Mouse (Mus musculus) lung, adult 2 months (tissue): ENCODE data around the gene Hist2h2ac. TPM values are rescaled to one million over a fixed set of nuclear protein-coding genes. Genes with fewer than 3 reads are reported as not detected.

Experiments used
- DNase-seq: peaks from one replicate; pipeline ENCODE4 v3.0.0; 2022
- H3K4me1 ChIP-seq: fragments of 200-500 bp; 2 replicates; pipeline ENCODE4 v1.6.1; 2011; ENCODE audit warnings: low read length; ENCODE audit not compliant: control insufficient read depth, insufficient read depth
- H3K4me3 ChIP-seq: fragments of 200-500 bp; replicated peaks from 2 replicates; pipeline ENCODE3; 2011; ENCODE audit warnings: low read depth, mild to moderate bottlenecking, control low read depth, low read length; ENCODE audit errors: extremely low read depth
- CTCF ChIP-seq: fragments of 200-500 bp; IDR thresholded peaks from 2 replicates; pipeline ENCODE4 v1.5.1; 2011; ENCODE audit warnings: mild to moderate bottlenecking, low read length, control low read depth; ENCODE audit not compliant: insufficient read depth
- POLR2A ChIP-seq: fragments of 200-500 bp; IDR thresholded peaks from 2 replicates; pipeline ENCODE4 v1.6.1; 2011; ENCODE audit warnings: low read depth, mild to moderate bottlenecking, control low read depth, low read length, borderline replicate concordance; ENCODE audit errors: extremely low read depth
- WGBS: fragments of 180-500 bp; shearing (Covaris S2); methylation state at CpG from one replicate; pipeline ENCODE4 v1.1.7; 2018; 5-methylcytosine and 5-hydroxymethylcytosine counted together
- polyA plus RNA-seq: library from polyadenylated mRNA; depleted of rRNA; stranded (reverse); fragments of >200 nt; gene quantifications from 2 replicates; pipeline ENCODE4 v1.2.3, GENCODE M21; 2012; rRNA removed

Hist2h2ac gene
- polyA plus RNA-seq, 1 experiment = 7.1 TPM

GRCm38 (mm10) chr3:96172197-96173178 lies 48.2 kb downstream of the Hist2h2ac start, which contains the start of gene Sf3b4:
Gene Sf3b4 (plus strand): TSS chr3:96172332.
- Histone ChIP-seq H3K4me1 (peaks cover 10% of the 10 kb centered on the region), H3K4me3 (peak within 1 kb of the TSS; percentile 97)
- TF ChIP-seq POLR2A (peak; percentile 99), CTCF (no peak)
- DNase-seq = peak; percentile 85
- under 1% methylated on average over 57 of the region's 58 CpGs for WGBS

- Histone ChIP-seq H3K4me3 (peak overlapping the region; percentile 97), H3K4me1 (peaks cover 10% of the 10 kb centered on the region)
- 10% methylated on average over 18 of the region's 18 CpGs for WGBS
- TF ChIP-seq POLR2A = no peak
- no peak for TF ChIP-seq CTCF
- DNase-seq = peak; percentile 28
Measured at GRCm38 (mm10) chr3:96171583-96172196, 49.0 kb downstream of the Hist2h2ac start.

GRCm38 (mm10) chr3:96170976-96171545 lies 49.6 kb downstream of the Hist2h2ac start:
- TF ChIP-seq CTCF = no peak
- DNase-seq = no peak
- 41% methylated on average over 10 of the region's 10 CpGs for WGBS
- H3K4me1 ChIP-seq = peaks cover 10% of the 10 kb centered on the region
- H3K4me3 ChIP-seq = no peak overlapping the region

Other genes with a start within 250 kb of the Hist2h2ac start
- gene Plekho1, start 224.9 kb downstream of the Hist2h2ac start, polyA plus RNA-seq = 55.7 and 82.7 TPM in 2 replicates
- gene Vps45, start 162.4 kb downstream of the Hist2h2ac start, polyA plus RNA-seq = 3.6 and 4.7 TPM in 2 replicates
- 25.6 and 38.7 TPM in 2 replicates for gene Otud7b, start 116.4 kb downstream of the Hist2h2ac start, polyA plus RNA-seq
- gene Mtmr11, start 58.9 kb downstream of the Hist2h2ac start, polyA plus RNA-seq = 8.0 and 10.5 TPM in 2 replicates
- gene Sf3b4, start 48.5 kb downstream of the Hist2h2ac start, polyA plus RNA-seq = 66.2 and 71.6 TPM in 2 replicates
- 1.5 and 1.6 TPM in 2 replicates for gene Sv2a, start 39.7 kb downstream of the Hist2h2ac start, polyA plus RNA-seq
- 61.3 and 70.4 TPM in 2 replicates for gene Bola1, start 1.2 kb downstream of the Hist2h2ac start, polyA plus RNA-seq
- 1.2 and 2.7 TPM in 2 replicates for gene Hist2h2ab, start 1.0 kb downstream of the Hist2h2ac start, polyA plus RNA-seq
- gene Hist2h2be, start 239 bp upstream of the Hist2h2ac start, polyA plus RNA-seq = 4.2 and 6.2 TPM in 2 replicates
- gene Hist2h3c2, start 18.2 kb upstream of the Hist2h2ac start, polyA plus RNA-seq = 17.3 and 35.2 TPM in 2 replicates
- gene Hist2h2aa2, start 19.4 kb upstream of the Hist2h2ac start, polyA plus RNA-seq = 38.5 and 132 TPM in 2 replicates
- 203 and 266 TPM in 2 replicates for gene Hist2h2aa1, start 24.6 kb upstream of the Hist2h2ac start, polyA plus RNA-seq
- gene Hist2h3c1, start 25.8 kb upstream of the Hist2h2ac start, polyA plus RNA-seq = not detected in 2 replicates
- 5.1 and 5.6 TPM in 2 replicates for gene Hist2h4, start 42.4 kb upstream of the Hist2h2ac start, polyA plus RNA-seq
- gene Hist2h3b, start 47.8 kb upstream of the Hist2h2ac start, polyA plus RNA-seq = 33.2 and 40.7 TPM in 2 replicates
- 1.1 and 1.8 TPM in 2 replicates for gene Hist2h2bb, start 48.9 kb upstream of the Hist2h2ac start, polyA plus RNA-seq
- gene Fcgr1, start 73.1 kb upstream of the Hist2h2ac start, polyA plus RNA-seq = 2.9 and 3.6 TPM in 2 replicates
- not detected in 2 replicates for gene BC107364, start 231.4 kb upstream of the Hist2h2ac start, polyA plus RNA-seq